Mouse (Mus musculus): ENCODE data around the gene Pdgfb.
A peak's percentile ranks its signal among the peaks of the same experiment; 100 is the strongest.

Pdgfb gene

GRCm38 (mm10) chr15:79958418-79958817 lies 56.4 kb downstream of the Pdgfb start:
- no peak for DNase-seq (ENCODE audit: low spot score)

GRCm38 (mm10) chr15:79956559-79956958 lies 58.2 kb downstream of the Pdgfb start:
- DNase-seq (ENCODE audit: low spot score) = no peak

GRCm38 (mm10) chr15:79953470-79953869 lies 61.3 kb downstream of the Pdgfb start:
- DNase-seq (ENCODE audit: low spot score) = no peak

GRCm38 (mm10) chr15:79952504-79953231 lies 62.1 kb downstream of the Pdgfb start:
- no peak for DNase-seq (ENCODE audit: low spot score)

- no peak for DNase-seq (ENCODE audit: low spot score)
These were observed 62.9 kb downstream of the Pdgfb start for GRCm38 (mm10) chr15:79951730-79952503.

GRCm38 (mm10) chr15:79951226-79951625 lies 63.6 kb downstream of the Pdgfb start:
- no peak for DNase-seq (ENCODE audit: low spot score)

- no peak for DNase-seq (ENCODE audit: low spot score)
These were observed 64.3 kb downstream of the Pdgfb start for GRCm38 (mm10) chr15:79950250-79951025.

GRCm38 (mm10) chr15:79947681-79948080 lies 67.1 kb downstream of the Pdgfb start:
- DNase-seq (ENCODE audit: low spot score) = no peak

- no peak for DNase-seq (ENCODE audit: low spot score)
These were observed 68.0 kb downstream of the Pdgfb start for GRCm38 (mm10) chr15:79946790-79947189.

- DNase-seq (ENCODE audit: low spot score) = peak; percentile 81
These were observed 68.8 kb downstream of the Pdgfb start for GRCm38 (mm10) chr15:79946022-79946421.

All from ovary, postnatal 10 days (tissue).